Mouse (Mus musculus) intestine, postnatal 0 days (tissue): ENCODE data around the gene Slc25a12. TPM values are rescaled to one million over a fixed set of nuclear protein-coding genes. Genes with fewer than 3 reads are reported as not detected.

Experiments used
- ATAC-seq: fragments of 200-750 bp; cut with Nextera tagmentation; 2 replicates; pipeline ENCODE4 v1.8.0; 2017; ENCODE audit warnings: mild to moderate bottlenecking, moderate TSS enrichment, moderate library complexity
- H3K27ac ChIP-seq: fragments of 300-500 bp; sonication (generic); 2 replicates; pipeline ENCODE4 v1.5.1; 2014; ENCODE audit warnings: mild to moderate bottlenecking, low read depth, low read length, moderate library complexity
- H3K27me3 ChIP-seq: fragments of 300-500 bp; sonication (generic); replicated peaks from 2 replicates; pipeline ENCODE4 v1.6.1; 2014; ENCODE audit warnings: low read length, mixed read lengths; ENCODE audit not compliant: control insufficient read depth, insufficient read depth
- H3K36me3 ChIP-seq: fragments of 300-500 bp; sonication (generic); 2 replicates; pipeline ENCODE4 v1.6.1; 2014; ENCODE audit warnings: mild to moderate bottlenecking, moderate library complexity; ENCODE audit not compliant: control insufficient read depth, insufficient read depth
- H3K4me1 ChIP-seq: fragments of 300-500 bp; sonication (generic); replicated peaks from 2 replicates; pipeline ENCODE4 v1.6.1; 2014; ENCODE audit warnings: antibody characterized with exemption, low read length, mixed read lengths; ENCODE audit not compliant: control insufficient read depth, insufficient read depth
- H3K4me2 ChIP-seq: fragments of 300-500 bp; sonication (generic); replicated peaks from 2 replicates; pipeline ENCODE4 v1.6.1; 2014; ENCODE audit warnings: low read depth, mild to moderate bottlenecking, moderate library complexity
- H3K4me3 ChIP-seq: fragments of 300-500 bp; sonication (generic); 2 replicates; pipeline ENCODE4 v1.5.1; 2014; ENCODE audit warnings: low read depth, low read length
- H3K9ac ChIP-seq: fragments of 300-500 bp; sonication (generic); 2 replicates; pipeline ENCODE4 v1.6.1; 2014; ENCODE audit warnings: mild to moderate bottlenecking, low read depth, low read length
- H3K9me3 ChIP-seq: fragments of 300-500 bp; sonication (generic); 2 replicates; pipeline ENCODE4 v1.6.1; 2016; ENCODE audit warnings: mixed run types; ENCODE audit not compliant: control insufficient read depth
- CTCF ChIP-seq: sonication (generic); IDR thresholded peaks from 2 replicates; pipeline ENCODE4 v1.5.1; 2016; ENCODE audit warnings: low read depth, mild to moderate bottlenecking, control low read depth, antibody characterized with exemption, moderate library complexity
- WGBS: fragments of 180-500 bp; shearing (Covaris S2); extraction: QIAGEN DNeasy Blood & Tissue Kit; methylation state at CpG from one replicate; pipeline ENCODE4 v1.1.7; 2014; 5-methylcytosine and 5-hydroxymethylcytosine counted together
- polyA plus RNA-seq: library from polyadenylated mRNA; unstranded; fragments of >200 nt; fragmentation: Nextera tagmentation; extraction: Ambion mirVana; gene quantifications from 2 replicates; pipeline ENCODE4 v1.2.1, GENCODE M21; 2015

Slc25a12 gene
- polyA plus RNA-seq, 1 experiment from 2014 or later = 14.9 TPM

DNA sequence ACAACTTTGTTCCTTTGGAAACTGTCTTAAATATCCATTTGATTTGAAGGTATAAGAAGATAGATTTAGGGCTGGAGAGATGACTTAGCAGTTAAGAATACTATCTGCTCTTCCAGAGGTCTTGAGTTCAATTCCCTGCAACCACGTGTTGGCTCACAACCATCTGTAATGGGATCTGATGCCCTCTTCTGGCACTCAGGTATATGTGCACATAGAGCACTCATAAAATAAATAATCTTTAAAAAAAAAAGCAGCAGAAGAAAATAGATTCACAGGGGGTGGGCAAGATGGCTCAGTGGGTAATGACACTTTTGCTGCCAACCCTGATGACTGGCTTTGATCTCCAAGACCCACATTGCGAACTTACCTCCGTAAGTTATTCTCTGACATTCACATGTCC is 125.4 kb downstream of the Slc25a12 start:
- no peak overlapping the region for H3K9ac ChIP-seq
- TF ChIP-seq CTCF = peak; percentile 37
- H3K27ac ChIP-seq = no peak overlapping the region
- no peaks in the 10 kb centered on the region for H3K9me3 ChIP-seq
- 91% methylated on average over 3 of the region's 3 CpGs for WGBS
- no peaks in the 10 kb centered on the region for H3K4me1 ChIP-seq
- no peak overlapping the region for H3K4me3 ChIP-seq
- peaks cover 27% of the 10 kb centered on the region for H3K36me3 ChIP-seq
- H3K27me3 ChIP-seq = no peaks in the 10 kb centered on the region
- ATAC-seq = no peak
- no peak overlapping the region for H3K4me2 ChIP-seq

DNA sequence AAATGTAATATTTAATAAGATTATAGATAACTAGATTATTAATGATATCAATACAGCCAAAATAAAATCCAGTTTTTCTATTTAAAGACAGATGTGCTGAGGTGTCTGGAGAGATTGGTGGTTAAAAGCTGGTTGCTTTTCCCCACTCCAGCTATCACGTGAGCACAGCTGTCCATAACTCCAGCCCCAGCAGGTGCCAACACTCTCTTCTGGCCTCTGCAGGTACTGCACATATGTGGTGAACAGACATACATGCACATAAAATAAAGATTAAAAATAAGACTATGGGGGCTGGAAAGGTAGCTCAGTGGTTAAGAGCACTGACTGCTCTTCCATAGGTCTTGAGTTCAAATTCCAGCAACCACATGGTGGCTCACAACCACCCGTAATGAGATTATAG is 126.0 kb downstream of the Slc25a12 start:
- Histone ChIP-seq H3K4me1 (no peaks in the 10 kb centered on the region), H3K27ac (no peak overlapping the region), H3K36me3 (peaks cover 26% of the 10 kb centered on the region), H3K4me3 (no peak overlapping the region), H3K9me3 (no peaks in the 10 kb centered on the region), H3K9ac (no peak overlapping the region), H3K4me2 (no peak overlapping the region), H3K27me3 (no peaks in the 10 kb centered on the region)
- no peak for ATAC-seq
- TF ChIP-seq CTCF = no peak
- WGBS = 95% methylated on average over 2 of the region's 2 CpGs

DNA sequence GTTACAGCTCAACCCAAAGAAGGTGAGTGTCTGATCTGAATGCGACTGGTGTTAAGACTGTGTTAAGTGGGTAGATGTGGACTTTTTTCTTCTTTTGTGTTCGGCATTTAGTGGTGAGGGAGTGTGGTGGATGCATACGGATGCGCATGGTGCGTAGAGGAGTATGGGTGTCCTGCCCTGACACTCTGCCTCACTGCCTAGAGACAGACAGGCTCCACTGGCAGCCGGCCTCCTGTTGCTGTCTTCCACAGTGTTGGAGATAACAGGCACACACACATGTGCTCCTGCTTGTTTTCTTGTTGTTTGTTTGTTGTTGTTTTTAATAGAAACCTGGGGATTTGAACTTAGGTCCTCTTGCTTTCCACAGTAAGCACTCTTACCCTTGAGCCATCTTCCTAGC is 131.5 kb downstream of the Slc25a12 start:
- ATAC-seq = no peak
- no peak overlapping the region for H3K4me2 ChIP-seq
- WGBS = 96% methylated on average over 6 of the region's 6 CpGs

DNA sequence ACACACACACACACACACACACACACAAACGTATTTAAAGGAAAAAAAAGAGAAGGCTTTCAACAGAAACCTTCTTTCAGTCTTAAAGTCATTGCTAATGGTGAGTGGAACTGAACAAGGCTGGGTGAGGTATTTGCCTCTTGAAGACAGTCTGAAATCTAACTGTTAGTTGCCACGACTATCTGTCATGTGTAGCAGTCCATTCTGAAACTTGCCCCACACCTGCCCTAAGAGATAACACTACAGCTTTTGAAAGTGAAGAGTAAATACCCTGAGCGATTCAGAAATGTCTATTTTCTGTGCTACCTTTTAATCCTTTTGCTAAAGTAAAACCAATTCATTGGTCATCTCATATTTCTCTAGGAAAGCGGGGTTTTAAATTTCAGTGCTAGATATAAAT is 132.1 kb downstream of the Slc25a12 start:
- no peak overlapping the region for H3K9ac ChIP-seq
- 74% methylated on average over 4 of the region's 4 CpGs for WGBS
- ATAC-seq = no peak
- H3K36me3 ChIP-seq = peaks cover 21% of the 10 kb centered on the region; the same call in 1 of the 2 replicates
- no peak overlapping the region for H3K27ac ChIP-seq
- TF ChIP-seq CTCF = no peak
- H3K27me3 ChIP-seq = no peaks in the 10 kb centered on the region
- peaks cover 4% of the 10 kb centered on the region; the same call in 1 of the 2 replicates for H3K4me1 ChIP-seq
- no peak overlapping the region for H3K4me2 ChIP-seq
- H3K9me3 ChIP-seq = no peaks in the 10 kb centered on the region
- H3K4me3 ChIP-seq = no peak overlapping the region

More for the DNA sequence above, 131.5 kb downstream of the Slc25a12 start:
- Histone ChIP-seq H3K36me3 (peaks cover 21% of the 10 kb centered on the region; the same call in 1 of the 2 replicates), H3K27ac (no peak overlapping the region), H3K27me3 (no peaks in the 10 kb centered on the region), H3K9ac (no peak overlapping the region), H3K9me3 (no peaks in the 10 kb centered on the region), H3K4me1 (peaks cover 4% of the 10 kb centered on the region; the same call in 1 of the 2 replicates), H3K4me3 (no peak overlapping the region)
- TF ChIP-seq CTCF = no peak

DNA sequence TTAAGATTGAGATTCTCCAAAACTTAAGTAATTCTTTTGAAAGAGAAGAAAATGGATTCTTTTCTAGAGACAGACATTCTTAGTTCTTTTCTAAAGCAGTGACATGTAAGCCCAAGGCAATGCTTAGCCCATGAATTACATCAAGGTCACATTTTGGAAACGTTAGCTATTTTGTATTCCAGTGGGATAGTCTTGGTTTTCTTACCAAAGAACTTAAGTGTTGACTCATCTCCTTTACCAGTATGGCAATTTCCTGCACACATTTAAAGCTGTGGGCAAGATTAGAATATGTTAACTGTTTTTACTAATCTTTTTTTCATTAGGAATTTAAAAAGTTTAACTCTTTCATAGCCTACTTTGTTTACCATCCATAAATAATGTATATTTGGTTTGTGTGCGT is 134.6 kb downstream of the Slc25a12 start:
- no peak for TF ChIP-seq CTCF

DNA sequence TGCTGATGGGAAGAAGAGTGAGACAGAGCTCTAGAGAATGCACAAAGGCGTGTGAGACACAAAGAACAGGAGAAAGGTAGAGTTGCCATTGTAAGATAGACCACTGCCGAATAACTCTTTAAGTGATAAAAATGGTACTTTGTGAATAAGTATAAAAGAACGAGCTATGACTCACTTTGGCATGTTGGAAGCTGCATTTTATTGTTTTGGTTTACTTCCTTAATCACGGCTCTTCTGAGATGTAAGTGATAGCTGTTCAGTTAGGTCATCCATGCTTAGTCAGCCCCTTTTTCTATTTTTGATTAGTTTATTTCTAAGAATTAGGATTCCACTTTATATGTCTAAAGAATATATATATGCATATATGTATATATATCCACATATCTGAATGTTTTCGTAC is 135.6 kb downstream of the Slc25a12 start:
- ATAC-seq = no peak
- Histone ChIP-seq H3K9me3 (no peaks in the 10 kb centered on the region), H3K36me3 (peaks cover 11% of the 10 kb centered on the region), H3K4me1 (peaks cover 4% of the 10 kb centered on the region; the same call in 1 of the 2 replicates), H3K4me3 (no peak overlapping the region), H3K9ac (no peak overlapping the region), H3K4me2 (no peak overlapping the region), H3K27me3 (no peaks in the 10 kb centered on the region), H3K27ac (no peak overlapping the region)
- 68% methylated on average over 5 of the region's 5 CpGs for WGBS
- no peak for TF ChIP-seq CTCF

More for the DNA sequence above, 134.6 kb downstream of the Slc25a12 start:
- H3K27me3 ChIP-seq = no peaks in the 10 kb centered on the region
- peaks cover 13% of the 10 kb centered on the region for H3K36me3 ChIP-seq
- peaks cover 4% of the 10 kb centered on the region; the same call in 1 of the 2 replicates for H3K4me1 ChIP-seq
- no peaks in the 10 kb centered on the region for H3K9me3 ChIP-seq
- 80% methylated on average over 2 of the region's 2 CpGs for WGBS
- no peak overlapping the region for H3K27ac ChIP-seq
- H3K9ac ChIP-seq = no peak overlapping the region
- no peak for ATAC-seq
- H3K4me2 ChIP-seq = no peak overlapping the region
- no peak overlapping the region for H3K4me3 ChIP-seq

DNA sequence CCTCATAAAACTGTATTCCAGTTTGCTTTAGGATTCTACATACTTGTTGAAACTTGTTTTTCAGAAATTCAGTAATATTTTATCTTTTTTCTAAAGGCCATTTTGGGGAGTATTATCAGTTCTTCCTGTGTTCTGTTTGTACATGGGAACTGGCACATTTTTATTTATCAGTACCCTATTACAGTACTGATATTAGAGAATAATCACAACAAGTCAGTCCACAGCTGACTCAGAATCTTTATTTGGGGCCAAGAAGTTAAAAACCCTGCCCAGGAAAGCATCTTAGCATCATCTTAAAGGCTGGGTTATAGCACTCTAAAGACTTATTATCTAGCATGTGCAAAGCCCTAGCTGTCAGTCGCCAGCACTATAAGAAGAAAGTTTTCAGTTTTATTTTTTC is 137.9 kb downstream of the Slc25a12 start:
- H3K36me3 ChIP-seq = peaks cover 7% of the 10 kb centered on the region
- no peak for ATAC-seq
- no peak overlapping the region for H3K4me2 ChIP-seq
- H3K4me1 ChIP-seq = peaks cover 4% of the 10 kb centered on the region; the same call in 1 of the 2 replicates
- H3K9me3 ChIP-seq = no peaks in the 10 kb centered on the region
- WGBS = 92% methylated on average over 1 of the region's 1 CpGs
- TF ChIP-seq CTCF = no peak
- no peak overlapping the region for H3K27ac ChIP-seq
- H3K27me3 ChIP-seq = no peaks in the 10 kb centered on the region
- H3K9ac ChIP-seq = no peak overlapping the region
- H3K4me3 ChIP-seq = no peak overlapping the region
